Mouse (Mus musculus) intestine, embryonic 14.5 days (tissue): Measurements from ENCODE around the gene Cyp27b1. TPM values are rescaled to one million over a fixed set of nuclear protein-coding genes. Genes with fewer than 3 reads are reported as not detected.
"Not testable (repeated sequence)": the region's sequence is repeated elsewhere in the genome, so short reads cannot be mapped to it uniquely, and the experiment has no call there.

Source experiments
- ATAC-seq: fragments of 200-750 bp; cut with Nextera tagmentation; replicated peaks from 2 replicates; pipeline ENCODE4 v1.8.0; 2017; ENCODE audit warnings: low read depth, moderate number of reproducible peaks, moderate TSS enrichment, moderate library complexity; ENCODE audit not compliant: low FRiP score, low TSS enrichment
- DNase-seq: peaks from one replicate; pipeline ENCODE4 v3.0.0-alpha.2; 2018; ENCODE audit warnings: low spot score
- H3K27ac ChIP-seq: fragments of 300-500 bp; sonication (generic); 2 replicates; pipeline ENCODE4 v1.5.1; 2014; ENCODE audit warnings: low read depth, mild to moderate bottlenecking, control low read depth
- H3K27me3 ChIP-seq: fragments of 300-500 bp; sonication (generic); replicated peaks from 2 replicates; pipeline ENCODE4 v1.6.1; 2014; ENCODE audit warnings: low read length, control low read depth; ENCODE audit not compliant: control insufficient read depth, insufficient read depth
- H3K36me3 ChIP-seq: fragments of 300-500 bp; sonication (generic); 2 replicates; pipeline ENCODE4 v1.6.1; 2014; ENCODE audit warnings: low read length, control low read depth; ENCODE audit not compliant: control insufficient read depth, insufficient read depth
- H3K4me1 ChIP-seq: fragments of 300-500 bp; sonication (generic); replicated peaks from 2 replicates; pipeline ENCODE4 v1.6.1; 2014; ENCODE audit warnings: low read length, control low read depth, mixed read lengths; ENCODE audit not compliant: control insufficient read depth, insufficient read depth
- H3K4me2 ChIP-seq: fragments of 300-500 bp; sonication (generic); 2 replicates; pipeline ENCODE4 v1.6.1; 2014; ENCODE audit warnings: low read length
- H3K4me3 ChIP-seq: fragments of 300-500 bp; sonication (generic); 2 replicates; pipeline ENCODE4 v1.5.1; 2014; ENCODE audit warnings: low read depth, low read length, control low read depth, mixed read lengths
- H3K9ac ChIP-seq: fragments of 300-500 bp; sonication (generic); 2 replicates; pipeline ENCODE4 v1.6.1; 2014; ENCODE audit warnings: mild to moderate bottlenecking, low read length
- H3K9me3 ChIP-seq: fragments of 300-500 bp; sonication (generic); 2 replicates; pipeline ENCODE4 v1.6.1; 2016; ENCODE audit warnings: low read length, control low read depth; ENCODE audit not compliant: control insufficient read depth
- WGBS: fragments of 180-500 bp; shearing (Covaris S2); extraction: QIAGEN DNeasy Blood & Tissue Kit; methylation state at CpG from one replicate; pipeline ENCODE4 v1.1.7; 2014; 5-methylcytosine and 5-hydroxymethylcytosine counted together
- polyA plus RNA-seq: library from polyadenylated mRNA; unstranded; fragments of >200 nt; fragmentation: Nextera tagmentation; extraction: Ambion mirVana; gene quantifications from 2 replicates; pipeline ENCODE4 v1.2.1, GENCODE M21; 2014

The Cyp27b1 gene
- polyA plus RNA-seq, 1 experiment from 2014 or later, result 0.15 TPM

- Histone ChIP-seq H3K9ac (peak overlapping the region; percentile 77), H3K27me3 (peaks cover 10% of the 10 kb centered on the region; the same call in 1 of the 2 replicates), H3K36me3 (peaks cover 27% of the 10 kb centered on the region), H3K4me2 (peak overlapping the region; percentile 90), H3K9me3 (no peaks in the 10 kb centered on the region), H3K4me1 (peaks cover 15% of the 10 kb centered on the region), H3K4me3 (peak overlapping the region; percentile 79), H3K27ac (no peak overlapping the region)
- ATAC-seq (no peak), DNase-seq (no peak)
- 74% methylated on average over 9 of the region's 9 CpGs for WGBS
Observed at GRCm38 (mm10) chr10:127071203-127071602, 23.2 kb downstream of the Cyp27b1 start.

- H3K9ac ChIP-seq, H3K4me3 ChIP-seq, H3K4me2 ChIP-seq, H3K27ac ChIP-seq, DNase-seq, H3K9me3 ChIP-seq, ATAC-seq: not testable (repeated sequence)
- peaks cover 17% of the 10 kb centered on the region for H3K36me3 ChIP-seq
- peaks cover 15% of the 10 kb centered on the region for H3K4me1 ChIP-seq
- H3K27me3 ChIP-seq, result peaks cover 20% of the 10 kb centered on the region
- WGBS, result 84% methylated on average over 4 of the region's 4 CpGs
Observed at GRCm38 (mm10) chr10:127072270-127072669, 24.2 kb downstream of the Cyp27b1 start.

GRCm38 (mm10) chr10:127072969-127073368 is 24.9 kb downstream of the Cyp27b1 start:
- H3K4me1 ChIP-seq, result peaks cover 15% of the 10 kb centered on the region
- not testable (repeated sequence) for H3K9ac ChIP-seq, H3K9me3 ChIP-seq, H3K4me2 ChIP-seq, ATAC-seq, DNase-seq, H3K27ac ChIP-seq, H3K36me3 ChIP-seq, H3K4me3 ChIP-seq
- H3K27me3 ChIP-seq, result peaks cover 27% of the 10 kb centered on the region
- 77% methylated on average over 2 of the region's 2 CpGs for WGBS

GRCm38 (mm10) chr10:127073981-127074380 is 25.9 kb downstream of the Cyp27b1 start:
- Histone ChIP-seq H3K9me3 (no peaks in the 10 kb centered on the region), H3K4me1 (peaks cover 13% of the 10 kb centered on the region), H3K9ac (no peak overlapping the region), H3K4me2 (no peak overlapping the region), H3K27me3 (peaks cover 37% of the 10 kb centered on the region), H3K36me3 (no peaks in the 10 kb centered on the region), H3K27ac (no peak overlapping the region), H3K4me3 (no peak overlapping the region)
- DNase-seq (no peak), ATAC-seq (no peak)
- WGBS, result 87% methylated on average over 1 of the region's 1 CpGs

GRCm38 (mm10) chr10:127075080-127075479 is 27.0 kb downstream of the Cyp27b1 start, which contains the start of gene Agap2:
TSS of gene Agap2 (plus strand) at chr10:127075284.
- Histone ChIP-seq H3K27ac (no peak within 1 kb of the TSS), H3K4me3 (no peak within 1 kb of the TSS), H3K4me1 (peaks cover 15% of the 10 kb centered on the region), H3K9ac (no peak within 1 kb of the TSS), H3K4me2 (no peak within 1 kb of the TSS), H3K9me3 (no peaks in the 10 kb centered on the region), H3K36me3 (no peaks in the 10 kb centered on the region), H3K27me3 (peaks cover 48% of the 10 kb centered on the region)
- DNase-seq (no peak), ATAC-seq (no peak)
- 60% methylated on average over 9 of the region's 9 CpGs for WGBS

GRCm38 (mm10) chr10:127075651-127076050 is 27.6 kb downstream of the Cyp27b1 start:
- Histone ChIP-seq H3K4me1 (peaks cover 17% of the 10 kb centered on the region), H3K4me2 (no peak overlapping the region), H3K27me3 (peaks cover 54% of the 10 kb centered on the region), H3K4me3 (no peak overlapping the region), H3K9me3 (no peaks in the 10 kb centered on the region), H3K36me3 (no peaks in the 10 kb centered on the region), H3K9ac (no peak overlapping the region), H3K27ac (no peak overlapping the region)
- DNase-seq (no peak), ATAC-seq (no peak)
- WGBS, result 73% methylated on average over 8 of the region's 8 CpGs

GRCm38 (mm10) chr10:127076082-127076481 is 28.0 kb downstream of the Cyp27b1 start:
- no peak overlapping the region for H3K9ac ChIP-seq
- ATAC-seq (no peak), DNase-seq (no peak)
- peaks cover 58% of the 10 kb centered on the region for H3K27me3 ChIP-seq
- WGBS, result 33% methylated on average over 4 of the region's 4 CpGs
- no peaks in the 10 kb centered on the region for H3K36me3 ChIP-seq
- peaks cover 19% of the 10 kb centered on the region for H3K4me1 ChIP-seq
- no peaks in the 10 kb centered on the region for H3K9me3 ChIP-seq
- no peak overlapping the region for H3K27ac ChIP-seq
- no peak overlapping the region for H3K4me3 ChIP-seq
- no peak overlapping the region for H3K4me2 ChIP-seq

GRCm38 (mm10) chr10:127077515-127077914 is 29.5 kb downstream of the Cyp27b1 start:
- WGBS, result 0% methylated on average over 10 of the region's 10 CpGs
- peaks cover 27% of the 10 kb centered on the region for H3K4me1 ChIP-seq
- H3K4me3 ChIP-seq, result no peak overlapping the region
- no peak overlapping the region for H3K27ac ChIP-seq
- H3K9ac ChIP-seq, result no peak overlapping the region
- H3K36me3 ChIP-seq, result no peaks in the 10 kb centered on the region
- ATAC-seq (no peak), DNase-seq (no peak)
- no peaks in the 10 kb centered on the region for H3K9me3 ChIP-seq
- no peak overlapping the region for H3K4me2 ChIP-seq
- peaks cover 73% of the 10 kb centered on the region for H3K27me3 ChIP-seq

- ATAC-seq (no peak), DNase-seq (no peak)
- Histone ChIP-seq H3K4me3 (peak overlapping the region; percentile 42; the same call in 1 of the 2 replicates), H3K9me3 (no peaks in the 10 kb centered on the region), H3K27me3 (peaks cover 79% of the 10 kb centered on the region), H3K4me2 (peak overlapping the region; percentile 92), H3K36me3 (no peaks in the 10 kb centered on the region), H3K4me1 (peaks cover 27% of the 10 kb centered on the region), H3K27ac (no peak overlapping the region), H3K9ac (no peak overlapping the region)
- WGBS, result 5% methylated on average over 12 of the region's 12 CpGs
Observed at GRCm38 (mm10) chr10:127078001-127078676, 30.1 kb downstream of the Cyp27b1 start.
